Comparison of ENCODE assay signal across 13 mouse cellular contexts in genomic region chr19:39269105-39269504, GRCm38 (mm10). TPM values are rescaled to one million over a fixed set of nuclear protein-coding genes. Genes with fewer than 3 reads are reported as not detected.
DNase-seq lines count a peak whose midpoint lies in the region; TF ChIP-seq lines count a peak whose summit lies in the region.
"Not testable (repeated sequence)": the region's sequence is repeated elsewhere in the genome, so short reads cannot be mapped to it uniquely, and the experiment has no call there.
"Had no signal": no experiment of that assay in that cellular context is flagged by ENCODE, and none has a peak within 500 bp of the region (broad histone marks: within the 10 kb centered on the region; RNA-seq: fewer than 3 reads in every experiment).

Gene Cyp2c29 (plus strand): TSS chr19:39269405.

- not testable (repeated sequence) for H3K4me3 ChIP-seq in liver, adult 2 months (ENCODE audit: insufficient read depth, low read depth, low read length)

- not testable (repeated sequence) for TF ChIP-seq CTCF in liver, adult 2 months (IDR thresholded peaks at IDR 0.05; ENCODE audit: low read depth, low read length)

- H3K4me1 ChIP-seq in liver, adult 2 months (ENCODE audit: control insufficient read depth, insufficient read depth, low read length) = not testable (repeated sequence)

- not testable (repeated sequence) for H3K79me2 ChIP-seq in liver, adult 2 months (ENCODE audit: control insufficient read depth, insufficient read depth, low read length)

- TF ChIP-seq POLR2A in liver, adult 2 months (IDR thresholded peaks at IDR 0.05; ENCODE audit: extremely low read depth, insufficient read depth, low read length) = not testable (repeated sequence)

- H3K9ac ChIP-seq in liver, adult 2 months (ENCODE audit: low read depth, low read length) = not testable (repeated sequence)

- not testable (repeated sequence) for DNase-seq in adrenal gland, postnatal 14 days; liver, adult 2 months (ENCODE audit: extremely low read depth, low read depth, low spot score)

- H3K27ac ChIP-seq in liver, adult 2 months (replicated peaks; ENCODE audit: insufficient read depth, low read depth, low read length) = not testable (repeated sequence)

- H3K36me3 ChIP-seq in liver, adult 2 months (ENCODE audit: control insufficient read depth, insufficient read depth, low read length) = not testable (repeated sequence)

- not testable (repeated sequence) for H3K27me3 ChIP-seq in liver, adult 2 months (ENCODE audit: control insufficient read depth, insufficient read depth, low read length)

- WGBS in liver, adult 2 months = no CpG with 5 or more reads among the region's 1 CpGs

RNA-seq across cellular contexts. Expression of gene Cyp2c29, which starts in this region (rescaled TPM):
- total RNA-seq in adrenal gland, postnatal 14 days (2021) = 0.94 and 35.5 TPM in 2 replicates
- 1,515 and 1,916 TPM in 2 replicates for total RNA-seq in liver, adult 2 months (2014; rRNA removed)
- 1,145 and 1,548 TPM in 2 replicates for polyA plus RNA-seq in liver, adult 2 months (2012; rRNA removed)
- total RNA-seq: adrenal gland, postnatal 25 days; CH12.LX; ES-E14; MEL had no signal
- polyA plus RNA-seq: activated CD4-positive, CD25-positive, alpha-beta regulatory T cell, adult 4 months; brain, embryonic 14.5 days; C2C12; CD4-positive, CD25-positive, alpha-beta regulatory T cell, adult 4 months; cerebellum, adult 2 months; G1E; Patski had no signal

Comparison
In these comparisons a context has a peak if more than half of its experiments do, and no peak if none do; other contexts are left out.
1. RNA of gene Cyp2c29 (total RNA-seq): 1,515 to 1,916 TPM in liver, adult 2 months; 0.94 to 35.5 TPM in adrenal gland, postnatal 14 days; every median in the first group is over 10 times any median in the second.